Mouse (Mus musculus) megakaryocyte-erythroid progenitor cell, adult 5-6 weeks (primary cell): Measurements from ENCODE around the gene Dnah12. TPM values are rescaled to one million over a fixed set of nuclear protein-coding genes. Genes with fewer than 3 reads are reported as not detected.
"Not testable (repeated sequence)": the region's sequence is repeated elsewhere in the genome, so short reads cannot be mapped to it uniquely, and the experiment has no call there.

Experiments used
- ATAC-seq: replicated peaks from 2 replicates; pipeline ENCODE4 v1.8.0; 2016; ENCODE audit warnings: mild to moderate bottlenecking, inconsistent platforms; ENCODE audit not compliant: severe bottlenecking, poor library complexity, low FRiP score, low TSS enrichment
- total RNA-seq, 2 experiments: library from RNA; stranded (forward) in 1 of 2; stranded (reverse) in 1 of 2; fragments of 200-1000, 215-1000 nt in 1 of 2; fragments of >200 nt in 1 of 2; fragmentation: Nextera tagmentation in 1 of 2; gene quantifications; 2 replicates each; pipeline ENCODE4 v1.2.3; 2014 to 2017

The Dnah12 gene
- total RNA-seq, 2 experiments from 2014 or later, result 3.5 to 3.8 TPM

GRCm38 (mm10) chr14:26867356-26867755, 174.3 kb downstream of the Dnah12 start:
- no peak for ATAC-seq

GRCm38 (mm10) chr14:26868299-26868698, 175.2 kb downstream of the Dnah12 start:
- ATAC-seq, result no peak

GRCm38 (mm10) chr14:26878756-26879155, 185.7 kb downstream of the Dnah12 start:
- ATAC-seq, result no peak

GRCm38 (mm10) chr14:26879976-26880375, 186.9 kb downstream of the Dnah12 start:
- no peak for ATAC-seq

GRCm38 (mm10) chr14:26881700-26882099, 188.6 kb downstream of the Dnah12 start:
- ATAC-seq, result peak; percentile 88

GRCm38 (mm10) chr14:26887244-26887643, 194.2 kb downstream of the Dnah12 start:
- no peak for ATAC-seq

GRCm38 (mm10) chr14:26890777-26891176, 197.7 kb downstream of the Dnah12 start:
- peak; percentile 87 for ATAC-seq

- no peak for ATAC-seq
Observed at GRCm38 (mm10) chr14:26894392-26894791, 201.3 kb downstream of the Dnah12 start, which contains the start of gene Asb14. Gene Asb14 (plus strand): TSS chr14:26894557.

- ATAC-seq, result no peak
Observed at GRCm38 (mm10) chr14:26899490-26899889, 206.4 kb downstream of the Dnah12 start.

- ATAC-seq, result no peak
Observed at GRCm38 (mm10) chr14:26900893-26901292, 207.8 kb downstream of the Dnah12 start.

- ATAC-seq, result no peak
Observed at GRCm38 (mm10) chr14:26907401-26907800, 214.3 kb downstream of the Dnah12 start.

- ATAC-seq, result not testable (repeated sequence)
Observed at GRCm38 (mm10) chr14:26910461-26910860, 217.4 kb downstream of the Dnah12 start.

GRCm38 (mm10) chr14:26911201-26911600, 218.1 kb downstream of the Dnah12 start:
- ATAC-seq, result no peak

GRCm38 (mm10) chr14:26911826-26912225, 218.8 kb downstream of the Dnah12 start:
- no peak for ATAC-seq

GRCm38 (mm10) chr14:26913681-26914268, 220.7 kb downstream of the Dnah12 start:
- ATAC-seq, result no peak

GRCm38 (mm10) chr14:26919310-26919709, 226.2 kb downstream of the Dnah12 start:
- no peak for ATAC-seq

- peak; percentile 79 for ATAC-seq
Observed at GRCm38 (mm10) chr14:26923702-26924421, 230.8 kb downstream of the Dnah12 start.

- no peak for ATAC-seq
Observed at GRCm38 (mm10) chr14:26934891-26935290, 241.8 kb downstream of the Dnah12 start.

- no peak for ATAC-seq
Observed at GRCm38 (mm10) chr14:26935558-26935957, 242.5 kb downstream of the Dnah12 start.
